Mouse (Mus musculus): ENCODE results near the gene Csf3.

DNA sequence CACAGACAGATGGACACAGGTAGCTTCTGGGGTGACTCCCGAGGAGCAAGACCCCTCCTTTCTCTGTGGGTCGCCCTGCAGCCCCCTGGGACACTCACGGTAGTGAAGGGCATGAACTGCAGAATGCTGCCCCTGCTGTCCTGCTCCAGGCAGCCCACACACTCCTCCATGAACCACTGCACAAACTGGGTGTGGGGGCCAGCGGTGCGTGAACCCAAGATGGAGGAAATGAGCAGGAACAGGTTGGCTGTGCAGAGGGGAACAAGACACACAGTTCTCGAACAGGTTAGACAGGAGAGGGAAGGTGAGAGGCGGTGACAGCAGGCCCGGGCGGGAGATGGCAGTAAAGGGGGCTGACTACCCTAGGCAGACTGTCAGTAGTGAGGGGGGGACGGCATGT is 4.0 kb downstream of the Csf3 start:
- TF ChIP-seq CTCF (IDR thresholded peaks at IDR 0.05; ENCODE audit: borderline replicate concordance, insufficient read depth, low read length) (no peak), POLR2A (IDR thresholded peaks at IDR 0.05; ENCODE audit: low read depth, low read length) (no peak)

Measured in embryonic fibroblast, embryonic 13.5 days (primary cell).